Mouse (Mus musculus) regulatory T cell (primary cell): Measurements from ENCODE around the gene Dpy19l3.

Source experiments
- in situ Hi-C: fragments of 300-600 bp; cut with MboI, MseI; formaldehyde crosslinking; loops from one replicate; pipeline ENCODE4 v1.15.1; 2025; ENCODE audit warnings: high pct_unique_total_duplicates

The Dpy19l3 gene

DNA sequence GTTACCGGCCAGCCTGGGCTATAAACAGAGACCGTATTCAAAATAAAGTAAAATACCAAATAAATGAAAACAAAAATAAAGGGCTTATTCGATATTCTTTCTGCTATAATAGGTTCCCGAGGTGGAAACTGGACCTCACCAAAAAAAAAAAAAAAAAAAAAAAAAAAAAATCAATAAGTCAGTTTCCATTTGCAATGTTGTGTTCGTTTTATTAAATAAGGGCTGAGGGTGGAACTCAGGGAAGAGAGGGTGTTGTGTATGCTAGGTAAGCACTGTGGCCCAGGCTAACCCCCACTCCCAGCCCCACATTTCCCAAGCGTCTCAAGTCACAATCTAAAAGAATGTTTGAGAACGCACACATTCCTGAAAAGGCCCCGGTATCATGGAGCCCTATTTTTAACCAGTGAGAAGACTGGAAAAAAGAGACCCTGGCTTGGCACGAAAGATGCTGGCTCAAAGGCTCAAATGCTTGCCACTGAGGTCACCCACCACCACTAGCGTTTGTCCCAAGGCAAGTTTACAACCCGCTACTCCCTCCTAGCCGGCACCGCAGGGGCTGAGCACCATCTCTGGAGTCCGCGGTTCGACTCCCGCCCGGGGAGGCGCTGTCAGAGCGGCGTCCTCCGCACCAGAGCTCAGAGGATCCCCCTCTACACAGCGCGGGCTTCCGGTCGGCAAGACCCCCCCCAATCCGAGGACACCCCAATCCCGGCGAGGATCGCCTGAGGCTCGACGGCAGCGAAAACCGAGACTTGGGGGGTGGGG is 107.8 kb downstream of the Dpy19l3 start:
- in situ Hi-C loops: loop anchor here (10.0 kb wide), 1 partner anchor 1242 kb away; no protein-coding TSS in a partner anchor

DNA sequence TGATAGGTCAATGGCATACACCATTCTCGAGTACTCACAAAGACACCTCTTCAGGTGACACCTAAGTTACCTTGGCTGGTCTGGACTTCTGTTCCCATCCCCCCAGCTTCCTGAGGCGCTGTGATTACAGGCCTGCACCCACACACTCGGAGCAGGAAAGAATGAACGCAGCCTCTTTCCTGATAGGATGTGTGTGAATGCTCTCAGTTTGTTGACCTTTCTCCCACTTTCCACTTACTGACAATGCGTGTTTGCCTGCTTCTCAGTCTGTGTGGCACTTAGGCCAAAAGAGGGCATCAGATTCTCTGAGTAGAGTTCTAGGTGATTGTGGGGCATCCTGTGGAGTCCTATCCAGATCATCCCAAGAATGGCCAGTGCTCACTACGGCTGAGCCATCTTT is 114.2 kb downstream of the Dpy19l3 start:
- in situ Hi-C loops: loop anchor here (10.0 kb wide), 1 partner anchor 1235 kb away; no protein-coding TSS in a partner anchor

DNA sequence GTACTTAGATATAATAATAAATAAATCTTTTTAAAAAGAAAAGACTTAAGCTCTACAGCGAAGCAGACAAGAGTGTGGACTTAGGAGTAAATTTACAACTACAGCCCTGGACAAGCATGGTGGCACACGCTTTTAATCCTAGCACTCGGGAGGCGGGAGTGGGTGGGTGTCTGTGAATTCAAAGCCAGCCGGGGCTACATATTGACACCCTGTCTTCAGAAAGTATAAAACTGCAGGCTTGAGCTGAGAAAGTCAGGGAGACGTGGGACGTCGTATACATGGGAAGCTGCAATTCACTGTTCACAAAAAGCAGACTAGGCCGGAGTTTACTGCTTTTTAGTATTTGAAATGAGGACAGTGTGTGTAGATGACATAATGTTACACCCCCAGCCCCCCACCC is 117.4 kb downstream of the Dpy19l3 start:
- in situ Hi-C loops: no loop called here

DNA sequence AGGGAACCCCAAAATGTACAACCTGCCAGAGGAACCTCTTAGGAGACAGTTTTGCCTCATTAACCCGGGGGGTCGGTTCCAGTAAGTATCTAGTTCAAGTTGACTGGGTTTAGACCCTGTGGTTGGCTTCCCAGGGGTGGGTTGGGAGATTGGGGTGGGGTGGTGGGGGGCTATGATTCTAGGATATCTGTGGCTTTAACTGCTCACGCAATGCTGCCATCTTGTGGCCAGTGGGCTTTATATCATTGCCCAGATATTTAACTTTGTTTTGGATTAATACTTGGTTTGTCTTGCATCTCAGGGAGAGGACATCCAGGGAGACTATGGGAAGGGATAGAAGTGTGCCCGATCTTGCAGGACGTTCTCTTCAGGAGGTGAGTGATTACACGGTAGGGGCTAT is 118.0 kb downstream of the Dpy19l3 start:
- in situ Hi-C loops: no loop called here
